Mouse (Mus musculus) layer of hippocampus, adult 11-12 months (tissue): Measurements from ENCODE around the gene Dnmt3l.
"Not testable (repeated sequence)": the region's sequence is repeated elsewhere in the genome, so short reads cannot be mapped to it uniquely, and the experiment has no call there.

Experiments
- DNase-seq: peaks from one replicate; pipeline ENCODE4 v3.0.0; 2022; ENCODE audit warnings: low spot score

Gene Dnmt3l

GRCm38 (mm10) chr10:78085711-78086110 lies 44.0 kb downstream of the Dnmt3l start:
- DNase-seq, result no peak

GRCm38 (mm10) chr10:78086444-78087061 lies 44.8 kb downstream of the Dnmt3l start:
- DNase-seq, result no peak

GRCm38 (mm10) chr10:78087101-78087511 lies 45.4 kb downstream of the Dnmt3l start:
- peak; percentile 36 for DNase-seq

- DNase-seq, result no peak
Observed at GRCm38 (mm10) chr10:78090246-78090645, 48.5 kb downstream of the Dnmt3l start.

GRCm38 (mm10) chr10:78090706-78091491 lies 49.2 kb downstream of the Dnmt3l start:
- no peak for DNase-seq

GRCm38 (mm10) chr10:78091865-78092724 lies 50.3 kb downstream of the Dnmt3l start:
- no peak for DNase-seq

GRCm38 (mm10) chr10:78092725-78093029 lies 50.9 kb downstream of the Dnmt3l start:
- no peak for DNase-seq

- DNase-seq, result no peak
Observed at GRCm38 (mm10) chr10:78095221-78095620, 53.5 kb downstream of the Dnmt3l start.

GRCm38 (mm10) chr10:78095954-78096931 lies 54.5 kb downstream of the Dnmt3l start:
- no peak for DNase-seq

GRCm38 (mm10) chr10:78099860-78100259 lies 58.1 kb downstream of the Dnmt3l start:
- DNase-seq, result not testable (repeated sequence)

- no peak for DNase-seq
Observed at GRCm38 (mm10) chr10:78100989-78101780, 59.4 kb downstream of the Dnmt3l start.

GRCm38 (mm10) chr10:78104555-78105490 lies 63.1 kb downstream of the Dnmt3l start:
- DNase-seq, result peak; percentile 50

GRCm38 (mm10) chr10:78105548-78105947 lies 63.8 kb downstream of the Dnmt3l start:
- DNase-seq, result peak; percentile 65
